Mouse (Mus musculus): ENCODE data around the gene Pgls.

- TF ChIP-seq EP300 (IDR thresholded peaks at IDR 0.05; ENCODE audit: low read depth) = no peak
- TF ChIP-seq CTCF (IDR thresholded peaks at IDR 0.05; ENCODE audit: low read depth) = no peak
These were observed 48.2 kb upstream of the Pgls start for GRCm38 (mm10) chr8:71543755-71544154.

All from heart, postnatal 0 days (tissue).